Mouse (Mus musculus) c-Kit-negative CD71-positive TER-119-positive erythroid progenitor cells, embryonic 14.5 days (primary cell): ENCODE measurements around the gene Aoah.

Experiments used
- DNase-seq: peaks from one replicate; pipeline ENCODE4 v3.0.0-alpha.2; 2013; ENCODE audit warnings: low read depth, low spot score

Gene Aoah

DNA sequence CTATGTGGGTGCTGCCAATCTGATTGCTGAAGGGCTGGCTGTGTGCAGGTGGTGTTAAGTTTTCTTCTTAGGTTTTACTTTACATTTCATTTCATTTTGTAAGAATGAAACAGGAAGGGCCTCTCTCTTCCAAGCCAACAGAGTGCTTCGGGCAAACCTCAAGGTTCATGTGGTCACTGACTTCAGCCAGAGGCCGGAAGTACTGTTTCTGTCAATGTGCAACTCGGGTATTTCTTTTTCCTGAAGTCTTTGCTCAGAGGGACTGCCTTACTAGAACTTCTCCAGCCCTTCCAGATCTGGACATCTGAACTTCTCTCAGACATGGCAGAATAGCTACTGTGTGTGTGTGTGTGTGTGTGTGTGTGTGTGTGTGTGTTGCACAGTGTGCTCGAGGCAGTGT, at the start of gene Aoah:
TSS of gene Aoah (plus strand) at position 213 of the 400 bp plus-strand sequence.
- no peak for DNase-seq

DNA sequence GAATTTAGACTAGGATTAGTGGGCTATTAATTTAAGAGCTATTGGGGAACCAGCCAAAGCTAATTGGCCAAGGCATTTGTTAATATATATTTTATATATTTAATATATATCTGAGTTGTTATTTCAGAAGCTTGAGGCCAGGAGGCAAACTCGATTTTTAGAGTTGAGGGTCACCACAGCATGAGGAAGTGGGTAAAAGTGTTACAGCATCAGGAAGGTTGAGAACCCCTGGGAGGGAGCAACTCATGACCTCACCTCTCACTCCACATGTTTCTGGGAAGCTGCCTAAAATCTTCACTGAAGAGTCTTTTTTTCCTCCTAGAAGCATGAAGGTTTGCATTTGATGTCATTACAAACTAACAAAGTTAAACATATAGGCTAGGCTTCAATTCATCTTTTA, 39.1 kb upstream of the Aoah start:
- no peak for DNase-seq

DNA sequence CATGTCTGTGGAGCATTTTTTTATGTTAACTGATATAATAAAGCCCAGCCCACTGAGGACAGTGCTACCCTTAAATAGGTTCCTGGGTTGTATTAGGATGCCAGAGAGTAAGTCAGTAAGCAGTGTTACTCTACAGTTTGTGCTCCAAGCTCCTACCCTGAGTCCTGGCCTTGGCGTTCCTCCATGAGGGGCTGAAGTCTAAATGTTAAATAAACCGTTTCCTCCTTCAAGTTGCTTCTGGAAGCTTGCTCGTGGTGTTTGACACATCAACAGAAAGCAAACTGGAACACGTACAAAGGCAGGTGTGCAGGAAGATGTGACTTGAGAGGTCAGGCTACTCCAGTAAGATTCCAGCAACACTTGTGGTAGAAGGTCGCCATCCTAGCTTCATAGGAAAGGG, 10.3 kb upstream of the Aoah start:
- no peak for DNase-seq

DNA sequence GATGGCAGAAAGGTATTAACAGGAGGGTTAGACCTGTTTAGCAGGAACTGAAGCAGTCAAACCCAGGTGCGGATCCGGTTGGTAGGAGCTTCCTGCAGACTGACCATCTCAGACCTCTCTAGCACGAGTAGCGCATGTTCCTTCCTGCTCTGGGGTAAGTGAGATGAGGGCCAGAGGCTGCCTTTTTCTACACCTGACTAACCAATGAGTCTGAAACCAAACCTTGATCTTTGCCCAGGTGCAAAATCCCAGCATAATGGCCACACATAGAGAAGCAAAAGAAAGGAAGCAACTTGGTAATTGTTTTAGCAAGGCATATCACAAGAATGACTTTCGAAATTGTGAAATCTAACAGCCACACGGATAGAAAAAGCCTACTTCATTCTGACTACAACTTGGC, 9.9 kb upstream of the Aoah start:
- no peak for DNase-seq

DNA sequence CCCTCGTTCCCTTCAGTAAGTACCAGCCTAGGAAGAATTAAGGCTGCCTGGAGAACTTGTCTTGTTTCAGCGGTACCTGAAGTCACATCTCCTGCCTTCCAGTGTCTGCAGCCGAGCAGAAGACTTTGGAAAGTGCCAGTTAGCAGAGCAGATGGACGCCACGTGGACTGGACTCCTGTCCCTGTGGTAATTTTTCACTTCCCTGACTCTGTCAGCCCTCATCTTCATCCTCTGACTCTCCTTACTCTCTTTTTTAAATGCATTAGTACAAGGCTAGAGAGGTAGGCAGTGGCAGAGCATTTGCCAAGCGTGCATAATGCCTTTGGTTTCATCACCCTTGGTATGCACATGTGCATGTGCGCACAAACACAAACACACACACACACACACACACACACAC, 8.0 kb upstream of the Aoah start:
- DNase-seq = no peak

DNA sequence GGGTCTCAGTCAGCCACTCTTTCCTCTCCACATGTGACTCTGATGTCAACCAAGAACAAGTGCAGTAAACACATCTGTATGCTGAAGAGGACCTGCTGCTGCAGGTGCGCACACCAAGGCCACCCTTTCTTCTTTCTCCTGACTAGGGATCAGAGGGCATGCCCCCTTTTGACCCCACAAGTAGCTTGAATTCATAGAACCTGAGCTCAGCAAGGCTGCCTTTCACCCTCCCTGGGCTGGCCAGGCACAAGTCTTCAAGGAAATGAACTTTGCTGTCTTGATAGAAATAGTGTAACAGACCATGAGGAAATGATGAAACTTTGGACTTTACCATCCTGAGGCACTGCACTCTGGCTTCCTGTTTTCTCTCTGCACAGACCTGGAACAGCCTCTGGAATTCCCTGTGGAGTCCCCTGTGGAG, 7.1 kb upstream of the Aoah start:
- DNase-seq = no peak

DNA sequence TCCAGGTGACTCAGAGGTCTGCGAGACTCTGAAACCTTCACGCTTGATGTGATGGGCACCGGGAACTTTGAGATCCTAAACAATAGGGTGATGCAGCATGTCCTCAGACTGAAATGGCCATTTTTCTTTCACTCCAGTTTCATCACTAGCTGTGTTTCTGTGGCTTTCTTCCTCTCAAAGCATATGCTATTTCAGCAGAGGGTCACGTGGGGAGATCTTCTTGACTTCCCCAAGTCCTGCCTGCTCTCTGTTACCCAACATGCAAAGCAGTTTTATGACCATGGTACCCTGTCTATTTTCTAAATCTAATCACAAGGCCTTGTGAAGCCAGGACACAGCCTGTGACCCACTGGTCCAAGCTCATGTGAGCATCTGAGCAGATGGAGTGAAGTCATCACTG, 6.0 kb upstream of the Aoah start:
- DNase-seq = no peak

DNA sequence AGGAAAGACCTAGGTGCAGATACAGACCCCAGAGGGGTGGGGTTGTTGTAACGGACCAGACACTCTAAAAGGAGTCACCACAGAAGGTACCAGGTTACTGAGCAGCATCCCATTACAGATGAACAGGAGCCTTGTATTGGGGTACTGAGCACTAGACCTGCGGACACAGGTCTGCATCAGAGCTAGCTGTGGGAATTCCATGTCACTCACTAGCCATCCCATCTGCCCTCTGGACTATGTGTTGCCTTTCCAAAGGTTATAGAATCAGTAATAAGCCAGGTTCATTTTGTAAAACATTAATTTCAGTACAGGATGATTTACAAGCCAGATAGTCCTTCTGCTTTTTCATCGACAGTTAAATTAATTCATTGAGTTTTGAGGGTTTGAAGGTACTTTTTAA, 2.7 kb downstream of the Aoah start:
- no peak for DNase-seq

DNA sequence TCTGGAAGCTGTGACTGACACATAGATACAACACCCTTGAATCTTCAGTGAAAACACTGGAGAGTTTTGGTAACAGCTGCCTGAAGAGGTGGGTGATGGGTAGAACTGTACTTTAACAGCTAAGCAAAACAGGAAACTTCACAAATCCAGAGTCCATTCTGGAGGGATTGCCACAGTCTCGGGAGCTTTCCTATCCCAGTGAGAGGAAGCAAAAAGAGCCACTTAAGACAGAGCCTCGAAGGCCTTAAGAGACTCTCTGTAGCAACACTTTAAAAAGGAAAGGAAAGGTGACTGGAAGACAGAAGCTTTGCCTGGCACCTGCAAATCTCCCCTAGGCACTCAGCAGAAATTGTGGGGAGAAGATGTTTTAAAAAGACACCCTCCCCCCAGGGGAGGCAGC, 4.6 kb downstream of the Aoah start:
- DNase-seq = no peak

DNA sequence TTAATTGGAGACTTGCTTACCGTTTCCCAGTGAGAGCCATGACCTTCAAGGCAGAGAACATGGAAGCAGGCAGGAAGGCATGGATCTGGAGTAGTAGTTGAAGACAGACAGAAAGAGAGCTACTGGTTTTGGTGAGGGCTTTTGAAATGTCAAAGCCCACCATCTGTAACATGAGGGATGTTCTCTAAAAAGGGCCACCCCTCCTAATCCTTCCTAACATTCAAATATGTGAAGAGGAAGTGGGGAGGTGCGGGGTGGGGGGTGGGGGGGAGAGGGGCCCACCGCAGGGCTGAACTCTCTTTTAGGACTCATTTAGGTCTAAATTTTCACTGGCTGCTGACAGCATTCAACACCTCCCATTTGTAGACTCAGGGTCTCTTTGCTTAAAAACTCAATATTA, 5.9 kb downstream of the Aoah start:
- DNase-seq = no peak

DNA sequence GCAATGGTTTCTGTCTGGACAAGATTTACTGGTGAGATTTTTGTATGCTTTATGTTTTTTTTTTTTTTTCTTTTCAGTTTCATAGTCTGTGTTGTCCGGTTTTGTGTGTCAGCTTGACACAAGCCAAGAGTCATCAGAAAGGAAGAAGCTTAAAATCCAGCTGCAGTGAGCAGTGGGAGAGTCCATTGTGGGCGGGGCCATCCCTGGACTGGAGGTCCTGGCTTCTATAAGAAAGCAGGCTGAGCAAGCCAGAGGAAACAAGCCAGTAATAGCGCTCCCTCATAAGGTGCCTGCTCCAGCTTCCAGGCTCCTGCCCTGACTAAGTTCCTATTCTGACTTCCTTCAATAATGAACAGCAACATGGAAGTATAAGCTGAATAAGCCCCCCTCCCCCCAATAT, 6.7 kb downstream of the Aoah start:
- no peak for DNase-seq

DNA sequence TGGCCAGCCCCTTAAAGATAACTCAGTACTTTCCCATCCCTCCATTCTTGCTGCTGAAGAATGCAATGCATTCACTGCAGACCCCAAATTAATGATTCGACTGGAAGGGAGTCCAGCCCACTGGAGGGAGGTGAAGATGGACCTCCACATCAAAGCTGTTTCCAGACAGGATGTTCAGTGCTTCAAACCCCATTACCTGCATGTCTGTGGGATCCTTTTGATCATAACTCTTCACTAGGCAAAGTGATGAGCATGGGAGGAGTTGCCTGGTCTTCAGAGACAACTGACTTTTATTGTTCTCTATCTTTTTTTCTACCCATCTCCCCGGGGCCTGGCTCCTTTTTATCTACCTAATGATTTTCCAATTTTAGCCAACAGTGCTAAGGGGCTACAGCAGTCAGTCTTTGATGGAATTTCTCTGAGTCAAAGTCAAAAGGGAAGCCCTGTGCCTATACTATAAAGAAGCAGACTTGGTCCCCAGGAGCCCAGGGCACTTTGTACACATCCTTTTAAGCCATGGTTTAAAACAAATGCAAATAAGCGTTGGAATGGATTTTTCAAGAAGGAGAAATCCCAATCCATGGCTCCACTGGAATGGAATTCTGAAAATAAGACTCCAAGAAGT, 18.0 kb downstream of the Aoah start:
- DNase-seq = no peak

DNA sequence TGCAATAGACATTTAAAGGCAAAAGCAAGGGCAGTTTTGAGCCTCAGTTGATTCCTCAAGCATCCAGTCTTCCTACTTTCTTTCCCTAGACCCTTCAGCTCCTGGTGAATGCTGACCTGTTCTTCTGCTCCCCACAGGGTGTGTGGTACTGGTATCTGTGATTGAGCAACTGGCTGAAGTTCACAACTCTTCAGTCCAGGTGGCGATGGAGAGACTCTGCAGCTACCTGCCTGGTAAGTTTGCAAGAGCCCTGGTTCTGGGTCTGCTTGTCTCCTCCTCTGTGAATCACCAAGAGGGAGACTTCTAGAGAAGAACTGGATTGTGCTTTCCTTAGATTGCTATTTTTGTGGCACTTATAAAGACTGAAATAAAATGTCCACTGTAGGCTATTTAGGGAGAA, 22.5 kb downstream of the Aoah start:
- no peak for DNase-seq

DNA sequence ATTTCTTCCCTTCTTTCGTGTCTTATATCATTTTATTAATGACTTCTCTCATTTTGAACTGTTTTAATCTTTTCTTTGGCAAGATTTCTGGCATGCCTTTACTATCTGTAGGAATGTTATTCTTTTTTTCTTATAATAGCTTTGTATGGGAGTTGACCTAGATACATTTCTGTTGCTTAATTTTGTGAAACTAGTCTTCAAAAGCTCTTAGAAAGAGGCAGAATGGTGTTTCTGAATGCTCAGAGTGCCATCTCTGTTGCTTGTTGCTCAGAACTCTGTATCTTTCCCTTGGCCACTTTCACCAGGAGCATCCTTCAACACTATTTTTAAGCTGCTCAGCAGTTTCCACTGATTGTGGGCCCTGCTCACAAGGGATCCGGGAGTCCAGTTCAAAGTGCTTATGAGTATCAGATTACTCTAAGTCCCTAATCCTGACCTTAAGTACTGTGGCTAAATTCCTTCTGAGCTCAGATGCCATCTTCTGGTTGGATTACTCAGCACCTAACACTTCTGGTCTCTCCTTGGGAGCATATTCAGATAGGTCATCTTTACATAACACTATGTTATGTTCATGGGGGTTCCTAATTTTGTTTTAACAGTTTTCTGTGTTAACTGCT, 26.9 kb downstream of the Aoah start:
- no peak for DNase-seq

DNA sequence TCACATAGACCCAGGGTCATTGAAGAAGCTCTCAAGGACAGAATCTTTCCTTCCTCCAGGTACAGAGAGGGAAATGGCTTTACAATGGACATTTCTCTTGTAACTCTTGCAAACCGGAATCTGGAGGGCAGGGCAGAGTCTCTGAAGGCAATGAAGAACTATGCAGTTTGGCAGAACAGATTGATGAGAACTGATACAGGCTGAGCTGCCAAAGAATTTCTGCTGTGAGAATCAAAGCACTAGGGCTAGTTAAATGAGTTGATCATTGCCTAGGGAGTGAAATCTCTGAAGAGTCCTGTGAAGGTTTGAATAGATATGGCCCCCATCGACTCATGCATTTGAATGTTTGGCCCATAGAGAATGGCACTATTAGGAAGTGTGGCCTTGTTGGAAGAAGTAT, 34.8 kb downstream of the Aoah start:
- DNase-seq = no peak

DNA sequence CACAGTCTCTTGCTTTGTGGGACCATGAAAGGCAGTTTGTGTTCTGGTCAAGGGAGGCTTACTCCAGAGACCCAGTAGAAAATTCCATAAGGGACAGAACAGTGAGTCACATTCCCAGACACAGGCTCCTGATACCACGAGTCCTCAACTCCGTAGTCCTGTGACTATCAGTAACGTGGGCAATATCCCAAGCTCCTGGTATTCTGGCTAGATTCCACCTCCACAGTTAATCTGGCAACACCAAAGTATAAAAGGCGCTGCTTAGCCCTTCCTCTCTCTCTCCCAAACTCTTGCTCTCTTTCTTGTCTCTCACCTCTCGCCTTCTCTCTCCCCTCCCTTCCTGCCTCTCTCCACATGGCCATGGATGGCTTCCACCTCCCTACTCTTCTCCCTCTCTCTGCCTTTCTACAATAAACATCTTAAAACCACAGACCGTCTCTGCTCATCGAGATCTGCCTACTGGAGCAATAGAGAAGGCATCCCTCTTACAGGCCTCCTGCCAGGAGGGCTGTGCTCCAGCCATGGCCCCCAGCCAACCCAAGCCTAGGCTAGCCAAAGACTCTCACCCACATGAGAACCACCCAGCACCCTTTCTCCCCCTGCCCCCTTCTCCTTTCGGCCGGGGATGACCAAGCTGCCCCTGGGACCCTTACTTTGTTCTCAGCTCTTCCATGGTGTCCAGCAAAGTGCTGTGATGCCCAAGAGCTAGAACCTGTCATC, 35.4 kb downstream of the Aoah start:
- no peak for DNase-seq

DNA sequence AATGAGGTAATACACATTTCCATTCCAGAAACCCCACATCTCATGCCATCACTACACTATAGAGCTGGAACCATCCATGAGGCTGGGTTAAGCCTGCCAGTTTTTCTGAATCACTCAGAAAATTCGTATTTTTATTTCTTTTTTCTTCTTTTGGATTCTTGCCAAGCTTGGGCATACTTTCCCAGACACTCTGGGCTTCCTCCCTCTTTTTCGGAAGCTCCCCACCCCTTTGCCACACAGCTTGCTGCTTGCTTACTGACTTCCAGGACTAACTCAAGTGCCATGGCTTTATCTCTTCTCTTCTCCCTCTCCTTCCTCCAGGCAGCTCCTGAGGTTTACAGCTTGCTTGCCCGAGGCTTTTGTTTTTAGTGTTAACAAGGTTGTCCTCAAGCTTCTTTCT, 62.0 kb downstream of the Aoah start:
- DNase-seq = no peak

DNA sequence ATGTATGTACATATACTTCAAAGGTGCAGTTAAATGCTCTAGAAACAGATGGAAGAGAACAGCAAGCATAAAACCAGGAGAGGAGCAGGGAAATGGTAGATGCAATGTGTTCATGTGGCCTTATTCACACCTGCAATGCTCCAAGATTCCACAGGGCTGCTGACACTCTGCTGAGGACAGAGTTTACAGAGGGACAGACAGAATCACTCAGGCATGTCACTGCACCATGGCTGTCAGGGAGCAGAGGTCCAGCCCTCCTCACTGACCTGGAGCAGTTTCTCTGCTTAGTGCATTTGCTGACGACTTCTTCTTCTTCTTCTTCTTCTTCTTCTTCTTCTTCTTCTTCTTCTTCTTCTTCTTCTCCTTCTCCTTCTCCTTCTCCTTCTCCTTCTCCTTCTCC, 105.5 kb downstream of the Aoah start:
- DNase-seq = no peak

DNA sequence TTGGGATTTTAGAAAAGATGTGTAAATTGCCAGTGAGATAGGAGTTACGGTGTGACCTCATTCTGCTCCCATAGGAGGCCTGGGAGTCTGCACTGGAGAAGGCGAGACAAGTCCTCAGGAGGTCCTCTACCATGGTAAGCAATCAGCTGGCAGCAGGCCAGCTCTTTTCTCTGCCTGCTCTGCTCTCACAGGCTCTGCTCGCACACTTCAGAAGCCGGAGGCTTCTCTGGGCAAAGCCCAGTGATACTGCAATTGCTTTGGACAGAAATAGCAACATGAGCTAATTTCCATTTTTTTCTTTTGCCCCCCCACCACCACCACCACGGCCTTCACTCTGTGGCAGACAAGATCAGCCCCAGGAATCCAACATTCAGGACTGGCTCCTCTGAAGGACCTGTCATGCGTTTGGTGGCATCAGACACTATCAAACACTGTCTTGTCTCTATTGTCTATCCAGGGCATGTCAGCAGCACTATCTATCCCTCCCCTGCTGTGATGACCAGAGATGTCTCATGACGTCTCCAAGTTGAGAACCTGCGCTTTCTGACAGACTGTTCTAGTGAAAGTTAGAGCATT, 106.6 kb downstream of the Aoah start:
- no peak for DNase-seq

DNA sequence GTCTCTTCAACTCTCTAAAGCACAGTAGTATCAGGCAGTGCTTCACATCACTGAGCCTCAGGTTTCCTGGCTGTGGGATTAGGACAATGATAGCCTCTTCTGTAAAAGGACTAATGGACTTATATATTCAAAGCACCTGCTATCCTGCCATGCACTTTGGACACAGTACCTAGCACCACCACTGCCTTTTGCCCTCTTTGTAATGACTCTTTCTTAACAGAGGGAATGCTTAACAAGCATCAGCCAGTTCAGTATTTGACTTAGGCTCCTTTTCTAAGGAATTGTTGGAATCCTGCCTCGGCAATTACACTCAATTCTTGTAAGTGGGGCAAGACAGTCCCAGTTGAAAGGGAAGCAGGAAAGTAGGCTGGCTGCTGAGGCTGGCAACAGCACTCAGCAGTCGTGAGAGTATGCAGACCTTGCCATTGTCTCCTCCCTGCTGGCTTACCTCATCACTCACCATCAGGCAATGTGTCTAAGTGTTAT, 107.1 kb downstream of the Aoah start:
- no peak for DNase-seq

DNA sequence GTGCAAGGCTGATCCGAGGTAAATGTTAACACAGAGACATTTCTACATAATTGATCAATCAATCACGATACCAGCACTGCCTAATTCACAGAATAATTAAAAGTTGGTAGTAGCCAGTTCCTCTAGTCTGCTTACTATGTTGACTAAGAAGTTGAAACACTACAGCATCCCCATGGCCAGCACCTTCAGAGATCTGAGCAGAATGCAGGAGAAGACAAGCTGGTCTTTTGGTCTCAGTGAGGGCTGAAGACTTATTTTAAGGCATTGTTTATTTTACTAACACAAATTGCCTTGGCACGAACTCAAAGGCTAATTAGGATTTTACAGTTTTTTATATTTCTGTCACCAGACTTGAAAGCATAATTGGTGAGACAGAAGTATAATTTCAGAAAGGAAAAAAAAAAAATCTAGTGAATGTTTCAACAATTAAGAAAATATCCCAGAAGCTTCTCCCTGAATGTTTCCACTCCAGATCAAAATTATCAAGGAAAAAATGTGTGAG, 107.8 kb downstream of the Aoah start:
- DNase-seq = no peak

DNA sequence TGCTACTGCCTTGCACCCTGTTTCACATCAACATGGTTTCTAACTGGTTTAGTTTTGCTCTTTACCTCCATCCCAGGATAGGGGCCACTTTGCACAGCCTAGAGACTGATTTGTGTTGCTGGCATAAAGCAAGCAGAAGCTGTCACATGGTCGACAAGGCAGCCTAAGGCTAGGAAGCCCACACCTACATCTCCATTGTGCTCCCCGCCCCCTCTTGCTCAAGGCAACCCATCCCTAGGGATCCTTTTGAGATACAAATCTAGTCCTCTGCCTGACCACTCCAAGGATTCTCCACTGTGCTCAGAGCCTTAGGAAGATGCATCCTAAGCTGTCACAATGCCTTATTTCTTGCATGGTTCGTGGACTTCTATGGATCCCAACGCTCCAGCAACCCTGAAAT, 110.2 kb downstream of the Aoah start:
- no peak for DNase-seq

DNA sequence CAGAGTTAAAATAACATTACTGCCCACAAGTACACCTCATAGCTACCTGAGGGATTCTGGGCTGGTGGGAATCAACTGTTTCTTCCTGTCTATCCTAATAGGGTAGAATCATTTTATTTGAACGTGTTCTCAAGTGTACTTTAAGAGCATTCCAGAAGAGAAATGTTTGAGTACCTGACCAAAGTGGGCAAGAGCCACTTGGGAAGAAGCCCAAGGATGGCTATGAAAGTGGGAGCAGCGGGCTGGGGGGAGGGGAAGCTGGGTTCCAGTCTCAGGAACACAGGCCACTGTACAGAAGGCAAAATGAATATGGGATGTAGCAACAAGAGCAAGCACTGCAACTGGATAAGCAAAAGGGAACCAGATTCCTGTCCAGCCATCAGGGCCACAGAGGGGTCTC, 111.3 kb downstream of the Aoah start:
- DNase-seq = no peak
